Mouse (Mus musculus): ENCODE measurements around the gene Ccr4.
"Not testable (repeated sequence)": the region's sequence is repeated elsewhere in the genome, so short reads cannot be mapped to it uniquely, and the experiment has no call there.

Ccr4 gene

GRCm38 (mm10) chr9:114522501-114522900 is 17.8 kb upstream of the Ccr4 start:
- DNase-seq (ENCODE audit: low read depth, low spot score) = no peak

GRCm38 (mm10) chr9:114522041-114522440 is 17.3 kb upstream of the Ccr4 start:
- no peak for DNase-seq (ENCODE audit: low read depth, low spot score)

GRCm38 (mm10) chr9:114520529-114520928 is 15.8 kb upstream of the Ccr4 start:
- DNase-seq (ENCODE audit: low read depth, low spot score) = not testable (repeated sequence)

GRCm38 (mm10) chr9:114518812-114519477 is 14.2 kb upstream of the Ccr4 start:
- DNase-seq (ENCODE audit: low read depth, low spot score) = no peak

- no peak for DNase-seq (ENCODE audit: low read depth, low spot score)
Measured at GRCm38 (mm10) chr9:114517924-114518497, 13.3 kb upstream of the Ccr4 start.

GRCm38 (mm10) chr9:114515364-114515763 is 10.6 kb upstream of the Ccr4 start, which contains the start of gene C130032M10Rik:
Gene C130032M10Rik (plus strand): TSS chr9:114515697.
- DNase-seq (ENCODE audit: low read depth, low spot score) = no peak

- DNase-seq (ENCODE audit: low read depth, low spot score) = no peak
Measured at GRCm38 (mm10) chr9:114512831-114513230, 8.1 kb upstream of the Ccr4 start.

- DNase-seq (ENCODE audit: low read depth, low spot score) = no peak
Measured at GRCm38 (mm10) chr9:114509785-114510184, 5.1 kb upstream of the Ccr4 start.

- DNase-seq (ENCODE audit: low read depth, low spot score) = no peak
Measured at GRCm38 (mm10) chr9:114507421-114507820, 2.7 kb upstream of the Ccr4 start.

GRCm38 (mm10) chr9:114506564-114506963 is 1.8 kb upstream of the Ccr4 start:
- no peak for DNase-seq (ENCODE audit: low read depth, low spot score)

- DNase-seq (ENCODE audit: low read depth, low spot score) = no peak
Measured at GRCm38 (mm10) chr9:114502711-114503427, 1.8 kb downstream of the Ccr4 start.

GRCm38 (mm10) chr9:114501913-114502312 is 2.8 kb downstream of the Ccr4 start:
- no peak for DNase-seq (ENCODE audit: low read depth, low spot score)

- no peak for DNase-seq (ENCODE audit: low read depth, low spot score)
Measured at GRCm38 (mm10) chr9:114501111-114501510, 3.6 kb downstream of the Ccr4 start.

- peak; percentile 86 for DNase-seq (ENCODE audit: low read depth, low spot score)
Measured at GRCm38 (mm10) chr9:114499783-114500515, 4.8 kb downstream of the Ccr4 start.

GRCm38 (mm10) chr9:114498218-114498617 is 6.5 kb downstream of the Ccr4 start:
- peak; percentile 83 for DNase-seq (ENCODE audit: low read depth, low spot score)

GRCm38 (mm10) chr9:114496469-114496868 is 8.2 kb downstream of the Ccr4 start:
- DNase-seq (ENCODE audit: low read depth, low spot score) = no peak

GRCm38 (mm10) chr9:114487481-114488258 is 17.0 kb downstream of the Ccr4 start:
- no peak for DNase-seq (ENCODE audit: low read depth, low spot score)

- no peak for DNase-seq (ENCODE audit: low read depth, low spot score)
Measured at GRCm38 (mm10) chr9:114486808-114487207, 17.9 kb downstream of the Ccr4 start.

- no peak for DNase-seq (ENCODE audit: low read depth, low spot score)
Measured at GRCm38 (mm10) chr9:114484771-114485170, 19.9 kb downstream of the Ccr4 start.

- DNase-seq (ENCODE audit: low read depth, low spot score) = no peak
Measured at GRCm38 (mm10) chr9:114480940-114481339, 23.8 kb downstream of the Ccr4 start.

GRCm38 (mm10) chr9:114477019-114477418 is 27.7 kb downstream of the Ccr4 start:
- no peak for DNase-seq (ENCODE audit: low read depth, low spot score)

Measured in WW6 (cell line).